Mouse (Mus musculus): ENCODE results near the gene Calcoco2. TPM values are rescaled to one million over a fixed set of nuclear protein-coding genes. Genes with fewer than 3 reads are reported as not detected.

Gene Calcoco2
- total and polyA plus RNA-seq, 3 experiments = not detected

DNA sequence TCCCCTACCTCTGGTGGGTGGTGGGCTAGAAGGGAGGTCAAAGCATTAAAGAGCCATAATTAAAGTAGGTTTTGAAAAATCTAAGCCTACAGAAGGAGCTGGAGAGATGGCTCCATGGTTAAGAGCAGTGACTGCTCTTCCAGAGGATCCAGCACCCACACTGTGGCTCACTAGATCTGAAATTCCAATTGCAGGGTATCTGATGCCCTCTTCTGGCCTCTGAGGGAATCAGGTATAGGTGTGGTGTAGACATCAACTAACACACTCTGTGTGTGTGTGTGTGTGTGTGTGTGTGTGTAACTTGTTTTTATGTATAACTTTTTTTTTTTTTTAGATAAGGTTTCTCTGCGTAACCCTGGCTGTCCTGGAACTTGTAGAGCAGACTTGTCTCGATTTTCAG lies 20.7 kb downstream of the Calcoco2 start:
- peak; percentile 68 for TF ChIP-seq ZC3H11A (IDR thresholded peaks at IDR 0.05; ENCODE audit: low read depth, low read length)
- peak; percentile 30 to 73 (median 46); a peak in 5 of 6 replicates for TF ChIP-seq CTCF (IDR thresholded peaks at IDR 0.05 in 2 of 3, conservative IDR thresholded peaks at IDR 0.05 in 1 of 3; ENCODE audit: control insufficient read depth in 1 of 3, insufficient read depth in 1 of 3, low read depth in 2 of 3, low read length in 3 of 3, poor library complexity in 1 of 3, severe bottlenecking in 1 of 3)
- peak; percentile 66 for TF ChIP-seq SMC3 (IDR thresholded peaks at IDR 0.05; ENCODE audit: low read depth, low read length)
- TF ChIP-seq MAX (IDR thresholded peaks at IDR 0.05; ENCODE audit: low read length) = no peak
- no peak for TF ChIP-seq POLR2AphosphoS5 (IDR thresholded peaks at IDR 0.05; ENCODE audit: borderline replicate concordance, low read depth, low read length)
- TF ChIP-seq RAD21 (IDR thresholded peaks at IDR 0.05; ENCODE audit: low read depth, low read length) = peak; percentile 75
- TF ChIP-seq JUND (IDR thresholded peaks at IDR 0.05; ENCODE audit: low read depth, low read length) = no peak
- H3K27me3 ChIP-seq (ENCODE audit: control insufficient read depth in 1 of 2, insufficient read depth in 2 of 2, low read length in 2 of 2) = peaks cover 0 to 2% of the 10 kb centered on the region in 2 experiments; a peak in 2 of 4 replicates
- H3K27ac ChIP-seq (ENCODE audit: control insufficient read depth, low read depth, low read length) = no peak overlapping the region
- no peaks in the 10 kb centered on the region for H3K36me3 ChIP-seq (ENCODE audit: control insufficient read depth in 1 of 2, insufficient read depth in 2 of 2, low read length in 2 of 2)
- no peaks in the 10 kb centered on the region for H3K9me3 ChIP-seq (replicated peaks; ENCODE audit: insufficient read depth, low read length)
- no peaks in the 10 kb centered on the region for H3K79me2 ChIP-seq (ENCODE audit: control insufficient read depth, insufficient read depth, low read length, poor library complexity)
- H3K9ac ChIP-seq (ENCODE audit: control insufficient read depth, low read depth, low read length, poor library complexity, severe bottlenecking) = no peak overlapping the region
- H3K4me3 ChIP-seq (ENCODE audit: control insufficient read depth in 1 of 2, insufficient read depth in 1 of 2, low read depth in 2 of 2, low read length in 2 of 2) = no peak overlapping the region
- no peaks in the 10 kb centered on the region for H3K4me1 ChIP-seq (ENCODE audit: control insufficient read depth in 1 of 2, insufficient read depth in 2 of 2, low read length in 2 of 2)
- peak; percentile 64 for DNase-seq (ENCODE audit: low read depth, low spot score)

- no peaks in the 10 kb centered on the region; a peak in 2 of 4 replicates for H3K36me3 ChIP-seq (ENCODE audit: control insufficient read depth in 1 of 2, insufficient read depth in 2 of 2, low read length in 2 of 2)
- H3K79me2 ChIP-seq (ENCODE audit: control insufficient read depth, insufficient read depth, low read length, poor library complexity) = no peaks in the 10 kb centered on the region
- no peak for DNase-seq (ENCODE audit: low read depth, low spot score)
- TF ChIP-seq CTCF (IDR thresholded peaks at IDR 0.05 in 2 of 3, conservative IDR thresholded peaks at IDR 0.05 in 1 of 3; ENCODE audit: control insufficient read depth in 1 of 3, insufficient read depth in 1 of 3, low read depth in 2 of 3, low read length in 3 of 3, poor library complexity in 1 of 3, severe bottlenecking in 1 of 3) (peak in 2 of 3 experiments; percentile 27 to 32; a peak in 1 of 6 replicates), USF2 (IDR thresholded peaks at IDR 0.05; ENCODE audit: borderline replicate concordance in 1 of 2, insufficient read depth in 1 of 2, low read depth in 1 of 2, low read length in 2 of 2) (no peak)
- H3K27ac ChIP-seq (ENCODE audit: control insufficient read depth, low read depth, low read length) = no peak overlapping the region
- H3K4me3 ChIP-seq (ENCODE audit: control insufficient read depth in 1 of 2, insufficient read depth in 1 of 2, low read depth in 2 of 2, low read length in 2 of 2) = no peak overlapping the region
- peaks cover 0 to 6% of the 10 kb centered on the region in 2 experiments; a peak in 1 of 4 replicates for H3K27me3 ChIP-seq (ENCODE audit: control insufficient read depth in 1 of 2, insufficient read depth in 2 of 2, low read length in 2 of 2)
- H3K4me1 ChIP-seq (ENCODE audit: control insufficient read depth in 1 of 2, insufficient read depth in 2 of 2, low read length in 2 of 2) = peaks cover 2 to 4% of the 10 kb centered on the region in 2 experiments; a peak in 1 of 4 replicates
- H3K9me3 ChIP-seq (replicated peaks; ENCODE audit: insufficient read depth, low read length) = no peaks in the 10 kb centered on the region
- H3K9ac ChIP-seq (ENCODE audit: control insufficient read depth, low read depth, low read length, poor library complexity, severe bottlenecking) = no peak overlapping the region
These were observed 23.8 kb downstream of the Calcoco2 start for GRCm38 (mm10) chr11:96087981-96088380.

DNA sequence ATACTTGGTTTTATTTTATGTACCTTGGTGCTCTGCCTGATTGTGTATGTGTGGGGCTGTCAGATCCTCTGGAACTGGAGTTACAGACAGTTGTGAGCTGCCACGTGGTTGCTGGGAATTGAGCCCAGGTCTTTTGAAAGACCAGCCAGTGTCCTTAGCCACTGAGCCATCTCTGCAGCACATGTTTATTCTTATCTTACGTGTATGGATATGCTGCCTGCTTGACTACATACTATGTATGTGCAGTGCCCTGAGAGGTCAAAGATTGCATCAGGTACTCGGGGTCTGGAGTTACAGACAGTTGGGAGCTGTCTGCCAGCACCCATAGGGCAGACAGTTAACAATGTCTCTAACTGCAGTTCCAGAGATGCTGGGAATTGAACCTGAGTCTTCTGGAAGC lies 29.1 kb downstream of the Calcoco2 start:
- H3K9me3 ChIP-seq (replicated peaks; ENCODE audit: insufficient read depth, low read length) = no peaks in the 10 kb centered on the region
- DNase-seq (ENCODE audit: low read depth, low spot score) = peak; percentile 54
- peaks cover 0 to 2% of the 10 kb centered on the region in 2 experiments; a peak in 2 of 4 replicates for H3K36me3 ChIP-seq (ENCODE audit: control insufficient read depth in 1 of 2, insufficient read depth in 2 of 2, low read length in 2 of 2)
- peak overlapping the region; percentile 17; the same call in 1 of the 2 replicates for H3K9ac ChIP-seq (ENCODE audit: control insufficient read depth, low read depth, low read length, poor library complexity, severe bottlenecking)
- H3K27me3 ChIP-seq (ENCODE audit: control insufficient read depth in 1 of 2, insufficient read depth in 2 of 2, low read length in 2 of 2) = peaks cover 0 to 6% of the 10 kb centered on the region in 2 experiments; a peak in 1 of 4 replicates
- no peak overlapping the region for H3K27ac ChIP-seq (ENCODE audit: control insufficient read depth, low read depth, low read length)
- H3K4me3 ChIP-seq (ENCODE audit: control insufficient read depth in 1 of 2, insufficient read depth in 1 of 2, low read depth in 2 of 2, low read length in 2 of 2) = no peak overlapping the region; a peak in 1 of 4 replicates
- no peak for TF ChIP-seq GATA1 (IDR thresholded peaks at IDR 0.05; ENCODE audit: low read depth, low read length)
- 0 out of 2 replicates have a peak, but pooled peaks have one; percentile 19 for TF ChIP-seq ZNF384 (IDR thresholded peaks at IDR 0.05; ENCODE audit: low read depth, low read length)
- TF ChIP-seq EP300 (IDR thresholded peaks at IDR 0.05; ENCODE audit: low read depth in 1 of 2, low read length in 2 of 2) = peak in 1 of 2 experiments; percentile 51; a peak in 1 of 4 replicates
- 0 out of 4 replicates have a peak, but pooled peaks of 1 of the 2 experiments have one; percentile 13 for TF ChIP-seq USF2 (IDR thresholded peaks at IDR 0.05; ENCODE audit: borderline replicate concordance in 1 of 2, insufficient read depth in 1 of 2, low read depth in 1 of 2, low read length in 2 of 2)
- peak; percentile 72 for TF ChIP-seq MAX (IDR thresholded peaks at IDR 0.05; ENCODE audit: low read length)
- no peak for TF ChIP-seq CHD1 (IDR thresholded peaks at IDR 0.05; ENCODE audit: low read depth, low read length)
- peak; percentile 54; the same call in 1 of the 2 replicates for TF ChIP-seq MYC (IDR thresholded peaks at IDR 0.05; ENCODE audit: low read depth, low read length)
- peak; percentile 87 for TF ChIP-seq MXI1 (IDR thresholded peaks at IDR 0.05; ENCODE audit: low read depth, low read length)
- no peak for TF ChIP-seq TAL1 (IDR thresholded peaks at IDR 0.05; ENCODE audit: low read length)
- peak; percentile 54; the same call in 1 of the 2 replicates for TF ChIP-seq USF1 (IDR thresholded peaks at IDR 0.05; ENCODE audit: low read depth, low read length)
- H3K79me2 ChIP-seq (ENCODE audit: control insufficient read depth, insufficient read depth, low read length, poor library complexity) = no peaks in the 10 kb centered on the region
- peaks cover 5 to 8% of the 10 kb centered on the region in 2 experiments; a peak in 2 of 4 replicates for H3K4me1 ChIP-seq (ENCODE audit: control insufficient read depth in 1 of 2, insufficient read depth in 2 of 2, low read length in 2 of 2)
